Mouse (Mus musculus) CD8-positive naive resting alpha-beta T cell, adult 2 months (primary cell): ENCODE measurements around the gene D11Wsu47e.
"Not testable (repeated sequence)": the region's sequence is repeated elsewhere in the genome, so short reads cannot be mapped to it uniquely, and the experiment has no call there.

Source experiments
- DNase-seq, 2 experiments: peaks; one replicate each; pipeline ENCODE4 v3.0.0; 2022; ENCODE audit warnings: low read depth in 2 of 2, low spot score in 2 of 2

The D11Wsu47e gene

DNA sequence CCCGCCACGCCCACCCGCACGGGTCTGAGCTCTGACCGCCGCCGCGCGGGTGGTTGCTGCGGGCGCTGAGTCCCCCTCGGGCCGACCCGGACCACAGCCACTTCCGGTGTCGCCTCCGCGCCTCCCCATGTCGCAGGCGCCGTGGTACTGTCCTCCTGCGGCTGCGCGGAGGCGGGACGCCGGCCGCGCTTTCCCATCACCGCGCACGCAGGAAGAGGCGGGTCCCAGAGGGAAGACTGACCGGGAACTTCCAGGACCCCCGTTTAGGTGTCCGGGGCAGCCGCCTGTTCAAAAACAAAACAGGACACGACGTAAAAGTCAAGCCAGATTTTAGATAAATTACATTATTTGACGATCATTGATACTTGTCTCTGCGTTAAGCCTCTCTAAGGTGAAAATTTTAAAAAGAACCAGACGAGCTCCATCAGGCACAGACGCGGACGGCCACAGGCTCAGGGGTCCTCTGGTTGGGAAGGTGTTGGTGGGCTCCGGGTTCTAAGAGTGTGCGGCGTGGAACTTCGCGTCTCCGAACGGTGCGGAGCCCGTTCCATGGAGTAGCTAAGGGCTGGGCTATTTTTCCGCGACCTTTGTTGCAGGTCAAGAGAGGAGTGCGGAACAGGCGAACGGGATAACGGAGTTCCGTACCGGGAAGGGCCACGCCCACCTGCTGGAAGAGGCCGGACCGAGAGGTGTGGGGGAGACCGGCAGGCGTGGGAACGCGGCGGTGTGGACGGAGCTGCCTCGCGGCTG lies at the start of gene D11Wsu47e, which contains the start of gene Fam104a:
TSS of gene D11Wsu47e (plus strand) at position 456 of the 750 bp plus-strand sequence.
TSS of gene Fam104a (minus strand) at position 199 of the 750 bp plus-strand sequence.
- peak; percentile 93 to 94 for DNase-seq

DNA sequence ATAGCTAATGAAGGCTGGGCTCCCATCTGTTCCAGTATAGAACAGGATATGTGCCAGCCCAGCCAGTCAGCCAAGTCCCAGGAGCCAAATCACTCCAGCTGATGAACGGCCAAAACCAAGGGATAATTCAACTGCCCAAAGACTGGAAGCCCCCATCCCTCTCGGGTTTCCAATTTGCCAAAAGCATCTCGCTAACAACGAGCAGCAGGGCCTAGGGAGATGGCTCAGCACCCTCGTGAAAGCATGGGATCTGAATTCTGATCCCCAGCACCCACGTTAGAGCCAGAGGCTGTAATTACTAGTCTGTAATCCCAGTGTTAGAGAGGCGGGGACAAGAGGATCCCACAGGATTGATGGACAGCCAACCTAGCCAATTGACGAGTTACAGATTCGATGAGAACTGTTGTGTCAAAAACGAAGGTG lies 49.5 kb upstream of the D11Wsu47e start:
- no peak for DNase-seq

DNA sequence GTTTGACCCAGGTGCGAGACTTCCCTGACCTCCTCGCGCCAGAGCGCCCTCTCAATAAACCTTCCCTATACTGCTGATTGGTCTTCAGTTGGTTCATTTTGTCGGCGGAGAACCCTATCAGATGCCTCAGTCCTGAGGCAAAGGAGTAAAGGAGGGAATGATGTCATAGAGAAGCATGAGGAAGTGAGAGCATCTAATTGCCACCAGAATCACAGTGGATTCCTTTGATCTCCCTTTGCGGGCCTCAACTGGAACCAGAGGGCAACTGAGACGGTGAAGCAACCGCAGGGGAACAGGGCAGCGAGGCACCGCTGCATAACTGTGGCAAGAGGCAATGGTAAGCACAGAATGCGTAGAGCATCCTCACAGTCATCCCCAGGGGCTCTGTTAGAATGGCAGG lies 45.5 kb upstream of the D11Wsu47e start:
- no peak for DNase-seq

DNA sequence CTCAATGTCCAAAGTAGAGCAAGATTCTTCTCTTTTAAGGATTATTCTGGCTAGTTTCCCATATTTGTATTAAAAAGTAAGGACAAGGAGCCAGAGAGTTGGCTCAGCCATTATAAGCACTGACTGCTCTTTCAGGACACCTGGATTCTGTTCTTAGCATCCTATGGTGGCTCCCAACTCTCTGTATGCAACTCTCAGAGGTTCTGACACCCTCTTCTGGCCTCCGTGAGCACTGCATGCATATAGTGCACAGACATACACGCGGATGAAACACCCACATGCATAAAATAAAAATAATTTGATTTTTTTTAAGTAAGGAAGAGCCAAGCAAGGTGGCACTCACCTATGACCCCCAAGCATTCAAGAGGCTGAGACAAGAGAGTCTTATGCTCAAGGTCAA lies 39.0 kb upstream of the D11Wsu47e start:
- DNase-seq: no peak

DNA sequence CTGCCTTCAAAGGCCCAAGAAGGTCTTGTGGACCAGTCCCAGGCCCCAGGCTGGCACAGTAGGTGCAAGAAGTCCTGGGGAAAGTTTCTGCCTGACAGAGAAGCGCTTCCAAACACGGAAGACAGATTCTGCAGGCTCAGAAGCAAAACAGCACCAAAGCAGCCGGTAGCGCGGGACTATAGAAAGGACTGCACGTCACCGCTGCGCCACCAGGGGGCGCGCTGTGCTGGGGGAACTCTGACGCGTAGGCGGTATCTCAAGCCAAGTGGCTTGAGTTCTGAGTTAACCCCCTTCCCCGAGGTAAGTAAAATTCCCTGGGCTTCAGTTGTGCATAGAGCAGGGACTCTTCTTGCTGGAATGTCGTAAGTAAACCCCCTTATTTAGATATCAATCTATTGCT lies 36.1 kb upstream of the D11Wsu47e start:
- peak; percentile 78 to 85 for DNase-seq

DNA sequence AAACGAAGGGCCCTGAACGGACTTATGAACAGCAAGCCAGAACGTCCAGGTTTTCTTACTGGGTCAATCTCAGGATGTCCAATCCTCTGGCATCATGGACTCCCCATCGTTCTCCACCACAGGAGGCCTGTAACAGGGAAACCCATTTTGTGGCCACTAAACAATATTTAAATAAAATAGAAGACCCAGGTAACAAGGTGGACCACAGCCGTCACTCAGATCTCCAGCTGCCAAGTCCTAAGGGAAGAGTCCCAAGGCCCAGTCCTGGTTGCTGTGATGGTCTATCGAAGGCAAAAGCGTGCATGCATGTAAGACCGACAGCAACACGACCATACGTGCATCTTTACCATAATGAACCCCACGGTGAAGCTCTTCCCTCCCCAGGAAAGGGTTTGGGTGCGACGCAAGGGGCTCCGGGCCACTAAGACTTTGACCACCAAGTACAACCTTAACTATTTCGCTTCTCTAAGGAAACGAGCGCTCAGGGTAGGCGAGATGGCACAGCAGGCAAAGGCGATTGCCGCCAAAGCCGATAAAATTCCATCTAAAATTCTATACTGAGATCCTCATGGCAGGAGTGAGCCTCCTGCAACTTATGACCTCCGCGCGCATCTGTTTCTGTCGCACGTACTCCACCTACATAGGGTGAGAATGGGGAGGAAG lies 35.4 kb upstream of the D11Wsu47e start, which contains the start of gene Cog1:
TSS of gene Cog1 (plus strand) at position 480 of the 663 bp plus-strand sequence.
- DNase-seq: no peak

DNA sequence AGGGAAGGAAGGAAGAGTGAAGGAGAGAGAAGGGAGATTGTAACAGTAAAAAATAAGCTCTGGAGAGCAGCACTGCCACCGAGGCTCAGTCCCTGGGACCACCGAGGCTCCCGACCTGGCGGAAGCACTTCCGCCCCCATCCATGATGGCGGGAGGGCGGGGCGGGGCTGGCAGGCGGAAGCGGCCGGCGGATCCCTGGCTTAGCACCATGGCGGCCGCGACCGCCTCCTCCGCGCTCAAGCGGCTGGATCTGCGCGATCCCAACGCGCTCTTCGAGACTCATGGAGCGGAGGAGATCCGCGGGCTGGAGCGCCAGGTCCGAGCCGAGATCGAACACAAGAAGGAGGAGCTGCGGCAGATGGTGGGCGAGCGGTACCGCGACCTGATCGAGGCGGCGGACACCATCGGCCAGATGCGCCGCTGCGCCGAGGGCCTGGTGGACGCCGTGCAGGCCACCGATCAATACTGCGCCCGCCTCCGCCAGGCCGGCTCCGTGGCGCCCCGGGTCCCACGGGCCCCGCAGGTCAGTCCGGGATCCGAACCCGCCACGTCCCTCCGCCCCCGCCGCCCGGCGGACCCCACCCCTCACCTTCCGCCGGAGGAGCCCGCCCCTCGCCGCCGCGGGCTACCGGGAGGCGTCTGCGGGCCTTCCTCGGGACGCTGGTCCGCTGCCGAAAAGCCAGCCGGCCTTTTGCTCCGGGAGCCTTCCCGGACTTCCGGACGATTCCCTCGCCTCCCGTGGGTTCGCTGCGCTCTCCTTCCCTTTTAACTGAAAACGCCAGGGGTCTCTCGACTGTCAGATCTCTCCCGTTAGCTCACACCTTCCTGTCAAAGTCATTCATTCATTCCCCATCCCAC lies 34.6 kb upstream of the D11Wsu47e start, which contains the start of gene Slc39a11:
TSS of gene Slc39a11 (minus strand) at position 727 of the 858 bp plus-strand sequence.
- peak; percentile 45 to 50 for DNase-seq

DNA sequence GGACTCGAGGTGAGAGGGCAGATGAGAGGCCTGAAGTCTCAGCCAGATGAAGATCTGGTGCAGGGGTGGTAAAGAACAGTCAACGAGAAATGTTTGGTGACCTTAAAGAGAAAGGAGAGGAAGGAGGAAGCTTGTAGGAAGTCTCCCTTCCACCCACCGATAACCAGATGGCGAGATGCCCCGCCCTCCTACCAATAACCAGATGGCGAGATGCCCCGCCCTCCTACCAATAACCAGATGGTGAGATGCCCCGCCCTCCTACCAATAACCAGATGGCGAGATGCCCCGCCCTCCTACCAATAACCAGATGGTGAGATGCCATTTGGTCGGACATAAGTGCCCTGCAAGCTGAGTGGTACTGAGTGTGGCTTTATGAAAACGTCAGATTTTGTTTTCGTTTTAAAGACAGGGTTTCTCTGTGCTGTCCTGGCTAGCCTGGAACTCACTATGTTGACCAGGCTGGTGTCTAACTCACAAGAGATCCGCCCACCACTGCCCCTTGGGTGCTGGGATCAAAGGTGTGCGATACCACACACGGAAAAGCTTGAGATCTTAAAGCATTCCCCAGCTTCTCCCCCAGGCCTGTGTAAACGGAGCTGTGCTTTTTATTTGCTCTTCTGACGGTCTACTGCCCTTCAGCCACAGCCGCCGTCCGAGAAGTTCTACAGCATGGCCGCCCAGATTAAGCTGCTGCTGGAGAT lies 32.9 kb upstream of the D11Wsu47e start:
- DNase-seq: no peak

DNA sequence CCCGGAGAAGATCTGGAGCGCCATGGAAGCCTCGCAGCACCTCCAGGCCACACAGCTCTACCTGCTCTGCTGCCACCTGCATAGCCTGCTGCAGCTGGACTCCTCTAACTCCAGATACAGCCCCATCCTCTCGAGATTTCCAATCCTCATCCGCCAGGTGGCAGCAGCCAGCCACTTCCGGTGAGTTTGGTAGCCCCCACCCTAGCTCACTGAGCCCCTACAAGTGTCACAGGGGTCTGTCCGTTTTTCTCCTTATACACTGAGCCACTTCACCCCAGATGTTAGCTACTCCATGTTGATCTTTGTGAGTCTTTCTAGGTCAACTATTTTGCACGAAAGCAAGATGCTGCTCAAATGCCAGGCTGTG lies 32.3 kb upstream of the D11Wsu47e start:
- DNase-seq: peak in 1 of 2 experiments; percentile 11

DNA sequence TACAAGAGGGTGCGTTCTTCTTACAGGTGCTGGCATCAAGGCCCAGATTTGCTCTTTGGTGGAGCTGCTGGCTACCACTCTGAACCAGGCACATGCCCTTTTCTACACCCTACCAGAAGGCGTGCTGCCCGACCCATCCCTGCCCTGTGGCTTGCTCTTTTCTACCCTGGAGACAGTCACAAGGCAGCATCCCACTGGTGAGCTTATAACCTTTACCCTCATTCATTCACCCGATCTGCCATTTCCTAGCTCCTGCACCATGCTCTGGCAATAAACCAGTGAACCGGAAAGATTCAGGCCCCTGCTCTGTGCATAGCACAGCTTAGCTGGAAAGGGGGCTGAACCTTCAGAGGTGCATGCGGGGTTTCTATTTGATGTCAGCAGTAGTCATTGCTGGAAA lies 31.7 kb upstream of the D11Wsu47e start:
- no peak for DNase-seq

DNA sequence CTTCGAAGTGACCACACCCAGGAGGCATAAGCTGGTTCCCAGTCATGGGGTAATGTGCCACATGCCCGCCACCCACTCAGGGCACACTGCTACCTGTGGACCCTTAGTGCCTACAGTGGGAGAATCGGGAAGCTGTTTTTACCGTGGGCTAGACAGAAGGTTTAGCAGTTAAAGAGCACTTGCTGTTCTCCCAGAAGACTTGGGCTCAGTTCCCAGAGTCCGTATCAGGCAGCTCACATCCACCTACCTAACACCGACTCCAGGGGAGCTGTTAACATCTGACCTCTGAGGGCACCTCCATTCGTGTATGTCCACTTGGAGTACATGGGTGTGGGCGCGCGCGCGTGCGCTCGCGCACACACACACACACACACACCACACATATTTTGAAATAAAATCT lies 30.1 kb upstream of the D11Wsu47e start:
- no peak for DNase-seq

DNA sequence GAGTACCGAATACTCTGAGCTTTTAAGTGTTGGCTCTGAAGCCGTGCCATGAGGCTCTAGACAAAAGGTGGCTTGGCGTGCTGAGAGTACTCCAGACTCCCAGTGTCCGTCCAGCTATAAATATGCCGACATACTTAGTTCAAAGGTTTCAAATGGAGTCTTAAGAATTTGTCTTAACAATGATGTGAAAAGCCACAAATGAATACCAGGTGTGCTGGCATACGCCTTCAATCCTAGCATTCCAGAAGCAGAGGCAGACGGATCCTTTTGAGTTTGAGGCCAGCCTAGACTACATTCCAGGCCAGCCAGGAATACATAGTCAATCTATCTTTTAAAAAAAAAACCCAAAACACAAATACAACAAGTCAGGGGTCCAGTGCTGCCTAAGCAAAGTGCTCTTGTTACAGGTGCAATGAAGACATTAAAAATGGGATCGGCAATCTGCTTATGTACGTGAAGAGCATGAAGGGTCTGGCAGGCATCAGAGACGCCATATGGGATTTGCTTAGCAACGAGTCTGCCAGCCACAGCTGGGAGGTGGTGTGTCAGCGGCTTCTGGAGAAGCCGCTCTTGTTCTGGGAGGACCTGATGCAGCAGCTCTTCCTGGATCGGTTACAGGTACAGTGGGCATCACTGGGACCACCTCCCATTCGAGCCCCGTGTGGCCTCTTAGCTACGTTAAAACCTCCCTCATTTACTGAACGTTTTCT lies 29.5 kb upstream of the D11Wsu47e start:
- no peak for DNase-seq

DNA sequence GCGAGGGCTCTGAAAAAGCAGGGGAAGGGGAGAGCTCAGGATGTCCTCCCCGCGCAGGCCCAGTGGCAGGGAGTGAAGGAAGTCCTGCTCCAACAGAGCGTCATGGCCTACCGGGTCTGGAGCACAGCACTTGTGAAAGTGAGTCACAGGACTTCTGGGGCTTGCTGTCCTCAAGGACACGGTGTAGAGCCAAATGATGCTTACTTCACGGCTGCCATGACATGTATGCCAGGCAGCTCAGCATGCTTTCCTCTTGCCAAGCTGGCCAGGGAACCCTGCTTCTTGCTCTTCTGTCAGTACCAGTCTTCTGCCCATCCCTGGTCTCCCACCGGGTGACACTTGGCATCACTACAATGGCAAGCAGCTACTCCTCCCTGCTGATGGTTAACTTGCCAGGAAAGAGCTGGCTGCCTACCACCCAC lies 27.7 kb upstream of the D11Wsu47e start:
- DNase-seq: no peak

DNA sequence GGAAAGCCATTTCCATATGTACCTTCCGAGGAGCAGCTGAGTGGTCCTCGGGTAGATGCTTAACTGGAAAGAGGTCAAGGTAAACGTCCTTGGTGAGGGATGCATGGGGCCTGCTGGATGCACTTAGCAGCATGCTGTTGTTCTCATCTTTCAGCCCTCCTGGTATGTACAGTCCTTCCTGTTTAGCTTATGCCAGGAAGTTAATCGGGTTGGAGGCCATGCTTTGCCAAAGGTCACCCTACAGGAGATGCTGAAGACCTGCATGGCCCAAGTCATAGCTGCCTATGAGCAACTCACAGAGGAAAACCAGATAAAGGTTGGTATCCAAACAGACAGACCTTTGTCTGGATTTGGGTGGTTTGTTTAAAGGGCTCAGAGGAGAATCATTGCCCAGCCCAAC lies 27.0 kb upstream of the D11Wsu47e start:
- no peak for DNase-seq

DNA sequence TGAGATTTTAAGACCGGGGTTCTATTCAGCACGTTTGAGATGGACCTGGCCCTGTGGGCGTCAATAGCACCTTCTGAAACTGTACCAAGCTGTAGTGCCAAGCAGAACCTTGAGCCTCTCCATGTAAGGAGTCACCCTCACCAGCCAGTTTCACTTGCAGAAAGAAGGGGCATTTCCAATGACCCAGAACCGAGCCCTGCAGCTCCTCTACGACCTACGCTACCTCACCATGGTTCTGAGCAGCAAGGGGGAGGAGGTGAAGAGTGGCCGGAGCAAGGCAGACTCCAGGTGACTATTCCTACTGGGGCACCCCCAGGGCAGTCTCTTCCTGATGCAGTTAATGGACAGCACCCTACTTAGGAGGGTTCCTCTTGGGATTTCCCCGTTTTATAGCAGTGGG lies 25.9 kb upstream of the D11Wsu47e start:
- DNase-seq: no peak

DNA sequence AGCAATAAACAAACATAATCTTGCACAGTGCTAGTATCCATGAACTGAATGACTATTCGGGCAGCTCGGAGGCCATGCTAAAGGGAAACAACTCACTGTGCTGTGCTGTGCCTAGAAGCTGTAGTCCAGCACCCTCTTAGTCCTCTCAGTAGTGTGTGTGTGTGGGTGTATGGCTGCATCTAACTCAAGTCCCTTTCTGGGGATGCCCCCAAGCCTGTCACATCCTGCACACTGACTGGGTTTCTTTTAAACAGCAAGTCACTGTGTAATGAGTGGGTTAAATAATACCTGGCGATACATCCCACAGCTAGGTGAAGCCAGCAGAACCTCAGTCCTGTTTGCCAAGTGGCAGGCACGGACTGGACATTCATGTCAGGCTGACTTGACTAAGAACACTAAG lies 25.4 kb upstream of the D11Wsu47e start:
- no peak for DNase-seq

DNA sequence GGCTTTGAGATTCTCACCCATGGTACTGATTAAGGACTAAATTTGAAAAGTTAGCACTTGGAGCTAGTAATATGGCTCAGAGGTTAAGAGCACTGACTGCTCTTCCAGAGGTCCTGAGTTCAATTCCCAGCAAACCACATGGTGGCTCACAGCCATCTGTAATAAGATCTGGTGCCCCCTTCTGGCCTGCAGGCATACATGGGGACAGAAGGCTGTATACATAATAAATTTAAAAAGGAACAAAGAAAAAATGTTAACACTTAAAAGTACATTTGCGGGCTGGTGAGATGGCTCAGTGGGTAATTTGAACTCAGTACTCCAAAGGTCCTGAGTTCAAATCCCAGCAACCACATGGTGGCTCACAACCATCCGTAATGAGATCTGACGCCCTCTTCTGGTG lies 24.0 kb upstream of the D11Wsu47e start:
- not testable (repeated sequence) for DNase-seq

DNA sequence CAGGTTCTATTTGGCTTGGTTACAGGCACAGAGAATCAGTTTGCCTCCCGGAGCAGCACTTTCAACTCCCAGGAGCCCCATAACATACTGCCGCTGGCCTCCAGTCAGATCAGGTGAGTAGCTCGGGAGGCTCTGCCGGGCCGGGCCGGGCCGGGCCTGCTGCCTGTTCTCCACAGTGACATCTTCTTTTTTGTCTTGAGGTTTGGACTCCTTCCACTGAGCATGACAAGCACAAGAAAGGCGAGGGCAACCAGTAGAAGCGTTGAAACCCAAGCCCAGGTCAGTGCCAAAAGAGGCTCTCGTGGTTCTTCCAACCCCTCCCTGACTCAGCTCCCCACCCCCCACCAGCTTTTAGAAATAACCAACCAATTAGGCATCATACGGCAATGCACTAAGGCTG lies 23.3 kb upstream of the D11Wsu47e start:
- DNase-seq: no peak

DNA sequence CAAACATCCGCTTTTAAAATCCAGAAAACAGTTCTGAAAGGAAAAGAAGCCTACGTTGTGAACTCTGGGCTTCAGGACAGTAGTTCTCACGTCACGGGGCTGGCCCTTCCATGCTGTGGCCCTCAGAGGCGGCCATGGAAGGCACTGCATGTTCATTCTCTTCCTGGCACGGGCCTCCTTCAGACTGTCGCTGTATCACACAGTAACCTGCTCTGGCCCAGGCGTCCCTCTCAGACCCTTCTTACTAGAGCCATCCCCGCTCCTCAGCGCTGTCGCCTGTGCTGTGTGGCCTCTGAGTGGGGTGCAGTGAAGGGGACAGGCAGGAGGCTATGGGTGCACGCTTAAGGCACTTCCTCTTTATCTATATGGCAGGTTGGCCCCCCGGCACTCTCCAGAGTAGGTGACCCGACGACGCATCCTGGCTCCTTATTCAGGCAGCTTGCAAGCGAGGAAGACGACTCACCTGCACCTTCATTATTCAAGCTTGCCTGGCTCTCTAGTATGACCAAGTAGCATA lies 22.3 kb upstream of the D11Wsu47e start:
- no peak for DNase-seq

DNA sequence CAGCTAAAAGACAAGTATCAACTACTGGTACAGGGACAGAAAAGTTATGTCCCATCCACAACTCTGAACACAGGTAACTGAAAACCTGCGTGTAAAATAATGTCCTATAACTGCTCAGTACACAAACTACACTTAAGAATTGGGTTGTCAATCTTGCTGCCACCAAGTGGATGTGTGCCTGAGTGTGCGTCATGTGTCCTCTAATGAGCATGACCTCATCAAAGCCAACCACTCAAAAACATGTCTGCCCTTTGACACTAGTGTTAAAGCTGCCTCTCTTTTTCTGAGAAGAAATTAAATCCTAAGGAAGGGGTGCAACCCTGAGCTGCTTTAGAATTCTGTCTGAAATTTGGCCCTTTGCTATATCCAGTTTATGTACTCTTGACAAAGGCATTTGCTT lies 19.9 kb upstream of the D11Wsu47e start:
- DNase-seq: no peak
